Mouse (Mus musculus) T-helper 2 cell (primary cell): Measurements from ENCODE around the gene 4930407I10Rik.

Experiments
- in situ Hi-C: fragments of 300-600 bp; cut with MboI, MseI; formaldehyde crosslinking; loops from one replicate; pipeline ENCODE4 v1.15.1; 2025; ENCODE audit warnings: high pct_unique_total_duplicates

The 4930407I10Rik gene

GRCm38 (mm10) chr15:82058719-82059201 is at the start of gene 4930407I10Rik:
Gene 4930407I10Rik (plus strand): TSS chr15:82059151.
- in situ Hi-C loops = no loop called here

DNA sequence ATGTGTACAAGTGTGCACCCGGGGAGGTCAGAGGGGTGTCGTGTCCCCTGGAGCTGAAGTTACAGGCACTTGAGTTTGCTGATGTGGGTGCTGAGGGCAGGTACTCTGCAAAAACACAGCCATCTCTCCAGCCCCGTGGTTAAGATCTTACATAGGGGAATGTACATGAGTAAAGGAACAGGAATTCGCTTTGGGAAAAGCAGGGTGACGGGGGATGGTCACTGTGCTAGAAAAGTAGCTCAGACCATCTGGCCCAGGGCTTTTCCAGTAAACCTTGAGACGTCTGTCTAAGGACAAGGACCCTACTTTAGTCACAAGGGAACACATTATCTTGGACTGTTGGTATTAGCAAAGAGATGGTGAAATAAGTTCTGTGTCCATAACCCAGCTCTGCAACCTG is 47.0 kb upstream of the 4930407I10Rik start:
- in situ Hi-C loops = no loop called here

DNA sequence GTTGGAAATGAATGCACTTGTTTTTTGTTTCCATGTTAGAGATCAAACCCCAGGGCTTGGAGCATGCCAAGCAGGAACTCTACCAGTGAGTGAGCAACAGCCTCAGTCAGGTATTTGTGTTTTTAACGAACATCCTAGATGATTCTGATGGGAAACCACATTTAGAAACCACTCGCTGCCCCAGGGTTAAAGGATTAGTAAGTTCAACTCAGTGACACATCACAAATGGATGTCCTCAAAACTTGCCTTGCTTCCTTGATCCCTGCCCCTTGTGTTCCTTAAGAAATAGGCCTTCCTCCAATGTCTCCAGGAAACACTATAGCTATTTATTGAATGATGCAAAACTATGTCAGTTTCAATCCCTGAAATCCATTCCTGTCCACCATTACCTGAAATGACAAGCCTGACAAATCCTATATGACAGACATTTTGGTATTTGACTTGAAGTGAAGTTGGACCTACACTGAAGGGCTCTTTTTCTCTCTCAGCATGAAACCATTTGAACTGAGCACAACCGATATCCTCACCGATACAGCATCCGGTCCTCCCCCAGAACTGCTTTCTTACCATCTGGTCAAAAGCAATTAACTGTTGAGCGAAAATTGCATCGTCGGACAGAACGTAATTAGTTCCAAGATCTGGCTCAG is 44.1 kb upstream of the 4930407I10Rik start:
- in situ Hi-C loops = no loop called here

DNA sequence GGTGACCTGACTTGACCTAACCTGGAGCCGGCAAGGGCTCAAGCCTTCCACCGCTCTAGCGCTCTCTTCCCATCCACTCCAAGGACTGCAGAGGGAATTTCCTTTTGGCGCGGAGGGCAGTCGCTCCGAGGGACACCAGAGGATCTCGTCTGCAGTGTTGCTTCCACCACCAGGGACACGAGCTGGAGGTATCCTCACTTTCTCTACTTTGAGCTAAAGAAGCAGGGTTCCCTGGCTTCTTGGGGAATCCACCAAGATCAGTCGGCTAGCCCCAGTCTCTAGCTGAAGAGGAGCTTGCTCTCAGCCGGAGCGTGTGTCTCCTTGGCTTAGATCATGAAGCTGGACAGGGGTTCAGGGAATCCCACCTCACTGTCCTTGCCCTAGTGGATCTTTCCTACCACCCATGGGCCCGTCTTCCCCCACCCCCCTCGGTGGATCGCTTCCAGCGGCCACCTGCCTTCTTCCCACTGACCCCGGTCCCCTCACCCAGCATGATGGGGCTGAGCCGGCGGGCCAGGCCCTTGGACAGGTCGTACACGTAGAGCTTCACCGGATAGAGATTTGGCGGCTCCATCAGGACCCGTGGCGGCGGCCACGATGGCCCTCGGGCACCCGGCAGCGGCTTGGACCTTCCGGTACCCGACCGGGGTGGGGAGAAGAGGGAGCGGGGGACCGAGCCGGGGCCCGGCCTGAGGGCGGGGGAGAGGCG is 43.4 kb upstream of the 4930407I10Rik start:
- in situ Hi-C loops = no loop called here

DNA sequence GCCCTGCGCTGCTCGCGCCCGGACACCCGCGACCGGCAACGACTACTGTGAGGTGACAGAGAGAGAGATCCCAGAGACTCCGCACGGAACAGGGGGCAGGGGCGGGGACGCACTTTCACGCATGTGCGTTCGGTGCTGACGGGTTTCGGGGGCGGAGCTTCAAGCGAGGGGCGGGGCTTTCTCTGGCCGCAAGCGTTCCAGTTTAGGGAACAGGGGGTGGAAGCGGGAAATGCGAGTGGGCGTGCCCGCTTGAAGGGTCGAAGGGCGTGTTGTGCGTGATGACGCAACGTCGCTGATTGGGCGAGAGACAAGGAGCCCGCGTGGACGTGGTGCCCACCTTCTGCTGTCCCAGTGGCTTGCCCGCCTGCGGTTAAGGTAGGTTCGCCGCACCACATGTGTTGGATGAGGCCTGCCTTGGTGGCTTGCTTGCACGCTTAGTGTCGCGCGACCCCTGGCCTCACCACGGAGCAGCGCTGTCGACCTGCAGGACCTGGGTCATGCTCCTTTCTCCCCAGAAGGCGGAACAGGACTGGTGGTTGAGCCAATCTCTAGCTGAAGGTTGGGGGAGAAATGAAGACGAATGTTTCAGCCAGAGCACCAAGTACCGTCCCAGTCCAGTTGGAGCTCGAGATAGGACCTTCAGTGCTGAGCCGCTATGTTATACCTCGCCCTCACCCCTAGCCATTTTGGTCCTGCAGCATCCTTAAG is 42.7 kb upstream of the 4930407I10Rik start:
- in situ Hi-C loops = no loop called here

DNA sequence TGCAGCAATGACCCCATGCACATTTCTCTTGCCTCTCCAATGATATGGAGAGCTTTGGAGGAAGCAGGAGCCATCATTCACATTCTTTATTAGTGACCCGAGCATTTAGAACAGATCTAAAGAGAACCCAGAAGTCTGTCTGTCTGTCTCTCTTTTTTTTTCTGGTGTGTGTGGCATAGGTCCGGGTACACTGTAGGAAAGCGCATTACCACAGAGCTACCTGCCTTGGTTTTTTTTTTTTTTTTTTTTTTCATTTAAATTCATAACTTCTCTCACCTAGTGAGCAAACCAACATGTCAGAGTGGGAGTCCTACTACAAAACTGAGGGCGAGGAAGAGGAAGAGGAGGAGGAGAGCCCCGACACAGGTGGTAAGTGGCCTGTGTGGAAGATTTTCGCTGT is 42.1 kb upstream of the 4930407I10Rik start:
- in situ Hi-C loops = no loop called here

- in situ Hi-C loops = no loop called here
Observed at GRCm38 (mm10) chr15:82017461-82017860, 41.5 kb upstream of the 4930407I10Rik start.

- in situ Hi-C loops = no loop called here
Observed at GRCm38 (mm10) chr15:82019288-82019687, 39.7 kb upstream of the 4930407I10Rik start.

DNA sequence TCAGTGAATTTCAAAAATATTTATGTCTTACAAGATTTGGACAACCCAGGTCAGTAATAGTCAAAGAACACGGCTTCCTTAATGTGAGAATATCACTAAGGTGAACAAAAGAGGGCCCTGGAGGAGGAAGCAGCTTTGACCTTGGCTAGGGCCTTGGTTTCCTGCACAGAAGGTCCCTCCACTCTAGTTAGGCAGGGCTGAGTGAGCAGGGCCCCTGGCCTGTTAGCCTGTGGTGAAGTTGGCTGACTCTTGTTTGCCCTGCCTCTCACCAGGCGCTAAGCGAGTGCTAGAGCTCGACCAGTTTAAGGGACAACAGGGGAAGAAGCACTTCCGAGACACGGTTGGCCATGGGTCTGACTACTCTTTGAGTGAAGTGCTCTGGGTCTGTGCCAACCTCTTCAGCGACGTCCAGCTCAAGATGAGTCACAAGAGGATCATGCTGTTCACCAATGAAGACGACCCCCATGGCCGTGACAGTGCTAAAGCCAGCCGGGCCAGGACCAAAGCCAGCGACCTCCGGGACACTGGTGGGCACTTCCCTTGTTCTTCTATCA is 36.3 kb upstream of the 4930407I10Rik start:
- in situ Hi-C loops = no loop called here

- in situ Hi-C loops = no loop called here
Observed at GRCm38 (mm10) chr15:82023965-82024635, 34.9 kb upstream of the 4930407I10Rik start.

GRCm38 (mm10) chr15:82027276-82027675 is 31.7 kb upstream of the 4930407I10Rik start:
- in situ Hi-C loops = no loop called here

DNA sequence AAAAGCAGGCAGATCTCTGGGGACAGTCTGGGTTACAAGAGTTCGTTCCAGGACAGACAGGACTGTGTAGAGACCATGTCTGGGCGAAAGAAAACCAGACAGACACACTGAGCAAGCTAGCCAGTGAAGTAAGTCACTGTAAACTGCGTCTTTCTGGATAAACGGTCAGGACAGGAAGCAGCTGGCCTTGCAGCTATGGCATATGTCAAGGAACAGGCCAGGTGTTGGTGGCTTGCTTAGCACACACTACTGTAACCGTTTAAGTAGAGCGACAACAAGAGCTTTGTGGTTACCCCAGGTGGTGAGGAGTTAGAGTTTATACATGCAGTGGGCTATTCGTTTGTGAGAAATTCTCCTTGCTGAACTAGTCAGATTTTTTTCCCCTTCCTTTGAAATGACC is 31.2 kb upstream of the 4930407I10Rik start:
- in situ Hi-C loops = no loop called here

- in situ Hi-C loops = no loop called here
Observed at GRCm38 (mm10) chr15:82032386-82032785, 26.6 kb upstream of the 4930407I10Rik start.

- in situ Hi-C loops = no loop called here
Observed at GRCm38 (mm10) chr15:82033762-82034161, 25.2 kb upstream of the 4930407I10Rik start, which contains the start of gene Desi1. Gene Desi1 (minus strand): TSS chr15:82033862.

DNA sequence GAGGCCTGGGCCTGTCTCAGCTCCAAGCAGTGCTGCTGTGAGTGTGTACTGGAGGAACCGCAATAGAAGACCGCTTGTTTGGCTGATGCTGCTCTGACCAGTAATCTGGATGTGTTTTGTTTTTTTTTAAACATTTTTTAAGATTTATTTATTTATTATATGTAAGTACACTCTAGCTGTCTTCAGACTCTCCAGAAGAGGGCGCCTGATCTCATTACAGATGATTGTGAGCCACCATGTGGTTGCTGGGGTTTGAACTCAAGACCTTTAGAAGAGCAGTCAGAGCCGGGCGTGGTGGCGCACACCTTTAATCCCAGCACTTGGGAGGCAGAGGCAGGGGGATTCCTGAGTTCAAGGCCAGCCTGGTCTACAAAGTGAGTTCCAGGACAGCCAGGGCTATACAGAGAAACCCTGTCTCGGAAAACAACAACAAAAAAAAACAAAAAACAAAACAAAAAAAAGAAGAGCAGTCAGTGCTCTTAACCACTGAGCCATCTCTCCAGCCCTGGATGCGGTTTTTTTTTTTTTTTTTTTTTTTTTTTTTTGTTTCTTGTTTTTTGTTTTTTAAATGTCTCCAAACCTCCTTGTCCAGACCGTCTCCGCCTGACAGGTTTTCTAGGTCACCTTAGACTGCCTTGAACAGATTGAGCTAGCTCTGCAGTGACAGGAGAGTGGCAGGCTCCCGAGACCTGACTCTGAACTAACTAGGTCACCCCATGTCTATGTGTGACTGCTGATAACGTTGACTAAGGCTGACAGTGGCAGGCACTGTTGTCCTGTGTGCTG is 22.9 kb upstream of the 4930407I10Rik start:
- in situ Hi-C loops = no loop called here

DNA sequence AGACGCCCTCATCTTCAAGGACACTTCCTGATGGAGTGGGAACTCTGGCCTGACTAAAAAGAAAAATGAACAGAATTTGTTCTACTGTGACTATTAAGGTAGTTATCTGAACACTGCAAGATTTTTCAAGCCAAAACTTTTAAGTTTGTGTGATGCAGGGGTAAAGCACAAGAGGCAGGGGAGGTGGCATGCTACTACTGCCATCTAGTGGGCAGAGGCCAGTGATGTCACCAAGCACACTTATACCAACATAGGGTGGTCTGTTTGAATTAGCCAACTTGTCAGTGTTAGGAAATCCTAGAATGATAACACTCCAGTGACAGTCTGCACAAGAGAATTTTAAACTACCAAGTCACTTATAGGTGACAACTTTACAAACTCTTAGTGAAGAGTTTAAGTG is 18.3 kb upstream of the 4930407I10Rik start:
- in situ Hi-C loops = no loop called here

GRCm38 (mm10) chr15:82044166-82044784 is 14.7 kb upstream of the 4930407I10Rik start:
- in situ Hi-C loops = no loop called here

DNA sequence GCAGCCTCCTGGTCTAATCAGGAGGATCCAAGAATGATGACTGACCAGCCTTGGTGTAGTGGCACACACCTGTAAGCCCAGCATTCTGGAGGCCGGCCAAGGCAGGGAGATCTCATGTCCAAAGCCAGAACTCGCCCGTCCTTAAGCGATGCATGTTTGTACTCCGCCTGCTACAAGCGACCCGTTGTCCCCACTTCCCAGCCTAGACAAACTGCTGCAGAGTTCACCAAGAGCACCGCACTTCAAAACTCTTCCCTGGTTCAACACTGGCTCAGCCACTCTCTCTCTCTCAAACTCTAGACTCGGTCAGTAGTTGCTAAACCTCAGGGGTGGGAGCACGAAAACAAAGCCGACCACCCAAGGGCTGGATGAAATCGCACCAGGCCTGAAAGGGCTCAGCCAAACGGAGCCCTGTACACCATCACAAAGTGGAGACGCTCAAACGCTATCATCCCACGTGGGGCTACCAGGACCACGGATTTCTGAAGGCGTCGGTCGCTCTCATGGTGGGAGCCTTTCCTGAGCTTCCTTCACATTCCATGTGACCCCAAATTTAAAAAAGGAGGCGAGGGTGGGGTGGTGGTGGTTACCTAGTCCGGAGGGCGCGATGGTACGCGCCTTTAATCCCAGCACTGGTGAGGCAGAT is 12.6 kb upstream of the 4930407I10Rik start:
- in situ Hi-C loops = no loop called here

- in situ Hi-C loops = no loop called here
Observed at GRCm38 (mm10) chr15:82047080-82047883, 11.7 kb upstream of the 4930407I10Rik start, which contains the start of gene Snu13. Gene Snu13 (minus strand): TSS chr15:82047598.
